Mouse (Mus musculus) gastrocnemius, postnatal 36 days (tissue): Measurements from ENCODE around the gene Shc2. TPM values are rescaled to one million over a fixed set of nuclear protein-coding genes. Genes with fewer than 3 reads are reported as not detected.
A peak's percentile ranks its signal among the peaks of the same experiment; 100 is the strongest.

Experiments
- DNase-seq, 2 experiments: peaks; one replicate each; pipeline ENCODE4 v3.0.0; 2022
- intact Hi-C: fragments of 180-260 bp; cut with DNase I; formaldehyde crosslinking; loops from one replicate; pipeline ENCODE4 v1.15.1; 2025
- long read RNA-seq, 2 experiments: library from polyadenylated mRNA; stranded (forward); transcript quantifications; one replicate each; pipeline ENCODE4 v2.0.0; 2021
- total RNA-seq, 2 experiments: library from RNA; stranded (reverse); gene quantifications; 2 replicates each; pipeline ENCODE4 v1.2.3; 2021

Shc2 gene
- total RNA-seq = 1 to 10 TPM; 2.3 to 2.5 TPM
- long read RNA-seq, experiment 1, partial matches to known transcripts = 1 of 4 reads
- long read RNA-seq, experiment 1, other reads (novel, unspliced or antisense) = 0 of 4 reads
- long read RNA-seq, experiment 2, partial matches to known transcripts = 0 of 1 reads
- long read RNA-seq, experiment 2, other reads (novel, unspliced or antisense) = 0 of 1 reads

DNA sequence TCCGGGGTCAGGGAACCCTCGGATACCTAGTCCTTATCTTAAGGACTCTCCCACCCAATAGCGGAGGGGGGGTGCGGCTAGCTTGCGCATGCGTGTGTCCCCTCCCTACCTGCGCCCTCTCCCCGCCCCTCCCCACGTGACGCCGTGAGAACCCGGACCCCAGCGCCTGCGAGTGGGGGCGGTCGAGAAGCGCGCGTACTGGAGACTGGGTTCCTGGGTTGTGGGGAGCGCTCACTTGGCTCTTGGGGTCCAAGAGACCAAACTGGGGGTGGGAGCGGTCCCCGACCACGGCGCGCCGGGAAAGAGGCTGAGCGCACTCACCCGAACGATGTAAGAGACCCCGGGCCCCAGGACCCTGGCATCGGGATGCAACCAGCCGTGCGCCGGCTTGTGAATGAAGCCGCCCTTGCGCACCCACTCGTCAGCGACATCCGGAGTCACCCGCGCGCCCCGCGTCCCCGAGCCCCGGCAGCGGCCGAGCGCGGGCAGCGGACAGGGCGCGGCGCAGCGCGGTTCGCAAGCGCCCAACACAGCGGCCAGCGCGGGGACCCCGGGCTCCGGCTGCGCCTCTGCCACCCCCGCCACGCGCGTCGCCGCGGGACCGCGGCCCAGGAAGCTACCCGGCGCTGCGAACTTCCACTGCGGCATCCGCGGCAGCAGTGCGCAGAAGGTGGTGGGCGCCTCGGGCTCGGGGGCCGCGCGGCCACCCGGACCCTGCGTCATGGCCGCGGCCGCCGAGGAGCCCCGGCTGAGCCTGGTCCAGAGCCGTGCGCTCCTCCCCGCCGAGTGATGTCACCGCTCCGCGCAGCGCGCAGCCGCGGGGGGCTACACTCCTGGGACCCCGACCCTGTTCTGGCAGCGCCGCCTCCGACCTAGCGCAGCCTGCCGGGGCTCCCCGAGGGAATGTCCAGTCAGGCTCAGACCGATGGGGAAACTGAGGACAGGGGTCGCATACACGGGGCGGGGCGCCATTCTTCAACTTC, at the start of gene Shc2:
Gene Shc2 (minus strand): TSS at position 791 of the 983 bp plus-strand sequence.
- DNase-seq = peak in 1 of 2 experiments; percentile 32
- intact Hi-C loops = no loop called here

DNA sequence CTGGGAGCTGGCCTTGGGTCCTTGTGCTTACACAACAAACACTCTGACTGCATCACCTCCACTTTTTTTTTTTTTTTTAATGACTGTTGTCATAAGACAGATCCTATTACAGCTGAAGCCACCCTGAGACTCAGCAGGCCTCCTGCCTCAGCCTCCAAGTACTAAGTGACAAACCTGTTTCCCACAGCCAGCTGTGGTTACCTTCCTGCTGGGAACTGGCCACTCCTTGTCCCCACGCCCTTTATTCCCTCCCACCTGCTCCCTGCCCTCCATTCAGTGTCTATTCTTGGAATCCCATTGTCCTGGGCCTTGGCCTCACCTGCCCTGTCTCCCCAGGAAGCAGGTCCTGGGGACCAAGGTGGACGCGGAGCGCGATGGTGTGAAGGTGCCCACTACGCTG, 49.8 kb upstream of the Shc2 start:
- intact Hi-C loops = no loop called here
- DNase-seq = no peak

DNA sequence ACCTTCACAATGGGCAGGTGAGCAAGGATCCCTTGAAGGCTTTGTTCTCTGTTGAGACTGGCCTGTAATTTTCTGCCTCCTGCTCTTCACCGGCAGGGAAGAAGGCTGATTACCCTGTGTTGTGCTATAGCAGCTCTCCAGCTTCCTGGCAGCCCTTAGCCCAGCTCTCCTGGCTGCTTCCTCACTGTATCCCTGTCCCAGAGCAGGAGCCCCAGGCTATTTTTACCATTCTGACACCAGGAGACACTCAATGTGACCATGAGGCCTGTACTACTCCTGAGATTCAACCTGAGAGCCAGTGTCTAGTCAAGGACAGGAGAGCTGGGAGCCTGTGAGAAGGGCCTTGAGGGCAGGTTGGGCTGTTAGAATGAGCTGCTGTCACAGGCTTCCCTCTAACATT, 49.0 kb upstream of the Shc2 start:
- no peak for DNase-seq

DNA sequence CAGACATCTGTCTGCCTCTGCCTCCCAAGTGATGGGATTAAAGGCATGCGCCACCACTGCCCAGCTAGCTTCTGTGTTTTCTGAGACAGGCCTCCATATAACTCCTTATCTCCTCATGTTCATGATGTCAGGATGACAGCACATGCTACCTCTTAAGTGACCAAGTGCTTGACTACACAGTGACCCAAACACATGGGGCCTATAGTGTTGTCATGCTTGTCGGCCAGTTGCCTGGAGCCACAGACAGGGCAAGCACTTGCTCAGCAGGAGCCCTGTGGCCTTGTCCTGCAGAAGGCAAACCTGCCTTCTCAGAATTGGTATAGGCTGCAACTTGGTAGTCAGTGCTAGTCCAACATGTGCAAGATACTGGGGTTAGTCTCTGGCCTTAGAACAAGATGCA, 48.5 kb upstream of the Shc2 start:
- intact Hi-C loops = no loop called here
- no peak for DNase-seq

More for the DNA sequence above, 49.0 kb upstream of the Shc2 start:
- intact Hi-C loops = no loop called here

DNA sequence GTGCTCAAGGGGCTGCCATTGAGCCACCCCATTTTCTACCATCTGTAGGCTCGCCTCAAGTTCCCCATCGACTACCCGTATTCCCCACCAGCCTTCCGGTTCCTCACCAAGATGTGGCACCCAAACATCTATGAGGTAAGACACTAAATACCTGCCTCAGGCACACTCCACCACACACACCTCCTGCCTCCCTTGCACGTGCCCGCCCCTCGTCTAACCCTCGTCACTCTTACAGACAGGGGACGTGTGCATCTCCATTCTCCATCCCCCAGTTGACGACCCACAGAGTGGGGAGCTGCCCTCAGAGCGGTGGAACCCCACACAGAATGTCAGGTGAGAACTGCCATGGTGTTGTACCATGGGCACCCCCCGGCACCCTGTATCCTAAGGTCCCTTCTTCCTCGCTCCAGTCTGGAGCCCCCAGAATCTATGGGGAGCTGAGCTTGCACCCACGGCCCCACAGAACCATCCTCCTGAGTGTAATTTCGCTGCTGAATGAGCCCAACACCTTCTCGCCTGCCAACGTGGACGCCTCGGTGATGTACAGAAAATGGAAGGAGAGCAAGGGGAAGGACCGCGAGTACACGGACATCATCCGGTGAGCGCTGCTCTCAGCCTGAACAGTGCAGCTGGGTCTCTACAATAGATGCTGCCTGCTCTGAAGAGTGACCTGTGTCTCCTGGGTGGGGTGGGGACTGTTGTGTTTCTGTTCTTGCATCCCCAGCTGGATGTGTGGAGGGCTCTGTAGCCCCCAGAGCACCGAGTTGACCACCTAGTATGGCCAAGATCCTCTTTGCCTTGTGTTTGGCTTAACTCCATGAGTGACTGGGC, 47.3 kb upstream of the Shc2 start:
- no peak for DNase-seq
- intact Hi-C loops = no loop called here

DNA sequence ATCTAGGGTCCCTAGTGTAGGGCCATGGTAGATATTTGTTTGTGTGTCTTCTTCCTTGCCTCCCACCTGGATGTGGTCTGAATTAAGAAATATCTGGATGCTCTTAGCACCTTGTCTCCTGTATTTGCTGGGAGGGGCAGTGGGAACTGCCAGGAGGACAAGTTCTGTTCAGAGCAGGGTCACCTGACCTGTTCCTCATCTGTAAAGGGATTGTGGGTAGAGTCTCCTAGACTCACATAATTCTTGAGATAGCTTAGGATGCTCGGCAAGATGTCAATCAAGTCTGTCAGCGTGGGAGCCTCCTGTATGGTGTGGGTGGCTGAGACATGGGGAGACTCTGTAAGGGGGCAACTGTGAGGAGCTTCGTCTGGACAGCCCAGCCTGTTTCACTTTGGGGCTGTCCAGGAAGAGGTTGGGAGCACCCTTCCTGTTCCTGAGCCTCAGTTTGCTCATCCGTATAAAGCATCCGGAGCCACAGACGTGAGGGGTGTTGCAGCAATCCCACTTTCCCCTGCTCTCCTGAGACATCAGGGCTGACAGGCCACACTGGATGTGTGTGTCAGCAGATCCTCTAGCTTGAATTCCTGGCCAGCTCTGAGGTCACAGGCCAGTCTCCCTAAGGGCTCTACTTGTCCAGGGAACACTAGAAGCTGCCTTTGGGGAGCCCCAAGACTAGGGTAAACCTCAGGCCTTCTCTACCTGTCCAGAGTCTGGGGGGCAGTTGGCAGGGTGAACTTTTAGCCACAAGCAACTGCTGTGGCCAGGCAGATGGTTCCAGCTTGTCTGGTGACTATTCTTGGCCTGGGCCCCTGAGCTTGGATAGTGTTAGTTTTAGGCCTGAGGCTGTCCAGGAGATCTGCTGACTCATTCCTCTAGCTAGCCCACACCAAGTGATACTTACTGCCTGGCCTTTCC, 46.3 kb upstream of the Shc2 start:
- peak; percentile 60 to 66 for DNase-seq
- intact Hi-C loops = no loop called here

DNA sequence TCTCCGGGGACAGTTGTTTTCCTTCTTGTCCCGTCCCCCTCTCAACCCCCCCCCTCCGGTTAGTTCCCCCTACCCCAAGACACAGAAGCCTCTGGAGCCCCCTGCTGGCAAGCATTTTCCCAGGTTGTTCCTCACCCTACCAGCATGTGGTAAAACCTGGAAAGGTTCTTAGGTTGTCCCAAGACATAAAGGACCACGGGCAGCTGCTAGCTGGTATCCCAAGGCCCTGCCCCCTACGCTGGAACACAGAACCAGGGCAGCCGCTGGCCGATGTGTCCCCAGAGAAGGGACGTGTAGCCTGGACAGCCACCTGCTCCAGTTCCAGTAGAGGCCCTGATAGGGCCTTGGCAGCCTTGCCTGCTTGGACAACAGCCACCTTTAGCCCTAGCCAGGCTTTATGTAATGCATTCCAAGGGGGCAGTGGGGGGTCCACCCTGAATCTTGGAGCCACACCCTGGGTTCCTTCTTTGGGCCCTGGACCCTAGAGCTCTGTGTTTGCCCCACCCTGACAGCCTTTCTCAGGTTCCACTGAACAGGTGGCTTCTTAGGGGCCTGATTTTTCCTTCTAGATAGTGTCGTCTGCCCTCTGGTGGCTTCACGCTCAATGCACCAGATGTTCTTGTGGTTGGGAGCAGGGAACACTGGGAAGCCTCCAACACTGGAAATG, 45.3 kb upstream of the Shc2 start:
- intact Hi-C loops = no loop called here
- peak; percentile 56 to 66 for DNase-seq

DNA sequence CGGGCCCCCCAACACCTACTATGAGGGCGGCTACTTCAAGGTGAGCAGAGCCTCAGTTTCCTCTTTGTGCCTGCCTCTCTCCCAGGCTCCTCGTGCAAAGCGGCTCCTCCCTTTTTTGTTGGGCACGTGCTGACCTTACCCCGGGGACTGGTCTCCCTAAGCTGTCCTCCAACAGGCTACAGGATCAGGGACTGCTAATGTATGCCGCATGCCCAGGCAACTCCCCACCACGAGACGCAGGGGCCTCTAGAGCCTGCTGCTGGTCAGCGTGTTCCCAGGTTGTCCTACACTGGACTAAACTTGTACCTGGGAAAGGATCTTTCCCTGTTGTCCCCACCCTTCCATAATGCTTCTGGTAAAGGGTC, 44.8 kb upstream of the Shc2 start:
- no peak for DNase-seq
- intact Hi-C loops = no loop called here

DNA sequence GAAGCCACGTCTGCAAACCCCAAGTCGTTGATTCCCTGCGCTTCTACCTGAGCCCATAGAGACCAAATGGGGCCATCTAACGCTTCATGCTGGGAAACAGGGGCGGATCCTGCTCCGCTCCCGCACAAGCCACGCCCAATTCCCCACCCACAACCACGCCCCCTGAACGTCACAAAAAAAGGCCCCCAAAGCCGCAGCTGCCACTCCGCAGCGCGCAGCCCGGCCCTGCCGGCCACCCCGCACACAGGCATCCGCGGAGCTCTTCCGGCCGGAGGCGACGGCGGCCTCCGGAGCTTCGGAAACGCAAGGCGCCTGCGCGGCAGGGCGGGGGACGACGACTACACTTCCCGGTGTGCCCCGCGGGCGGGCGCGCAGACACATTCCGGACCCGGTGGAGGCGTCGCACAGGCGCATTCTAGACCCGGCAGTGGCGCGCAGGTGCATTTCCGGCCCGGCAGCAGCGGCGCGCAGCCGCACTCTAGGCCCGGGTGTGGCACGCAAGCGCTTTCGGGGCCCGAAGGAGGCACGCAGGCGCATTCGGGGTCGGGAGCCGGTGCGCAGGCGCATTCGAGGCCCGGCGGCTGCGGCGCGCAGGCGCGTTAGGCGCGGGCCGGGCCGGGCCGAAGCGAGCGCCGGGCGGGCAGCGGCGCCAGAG, 44.0 kb upstream of the Shc2 start, which contains the start of gene Cdc34:
Gene Cdc34 (plus strand): TSS at position 605 of the 655 bp plus-strand sequence.
- peak; percentile 99 for DNase-seq
- intact Hi-C loops = no loop called here

DNA sequence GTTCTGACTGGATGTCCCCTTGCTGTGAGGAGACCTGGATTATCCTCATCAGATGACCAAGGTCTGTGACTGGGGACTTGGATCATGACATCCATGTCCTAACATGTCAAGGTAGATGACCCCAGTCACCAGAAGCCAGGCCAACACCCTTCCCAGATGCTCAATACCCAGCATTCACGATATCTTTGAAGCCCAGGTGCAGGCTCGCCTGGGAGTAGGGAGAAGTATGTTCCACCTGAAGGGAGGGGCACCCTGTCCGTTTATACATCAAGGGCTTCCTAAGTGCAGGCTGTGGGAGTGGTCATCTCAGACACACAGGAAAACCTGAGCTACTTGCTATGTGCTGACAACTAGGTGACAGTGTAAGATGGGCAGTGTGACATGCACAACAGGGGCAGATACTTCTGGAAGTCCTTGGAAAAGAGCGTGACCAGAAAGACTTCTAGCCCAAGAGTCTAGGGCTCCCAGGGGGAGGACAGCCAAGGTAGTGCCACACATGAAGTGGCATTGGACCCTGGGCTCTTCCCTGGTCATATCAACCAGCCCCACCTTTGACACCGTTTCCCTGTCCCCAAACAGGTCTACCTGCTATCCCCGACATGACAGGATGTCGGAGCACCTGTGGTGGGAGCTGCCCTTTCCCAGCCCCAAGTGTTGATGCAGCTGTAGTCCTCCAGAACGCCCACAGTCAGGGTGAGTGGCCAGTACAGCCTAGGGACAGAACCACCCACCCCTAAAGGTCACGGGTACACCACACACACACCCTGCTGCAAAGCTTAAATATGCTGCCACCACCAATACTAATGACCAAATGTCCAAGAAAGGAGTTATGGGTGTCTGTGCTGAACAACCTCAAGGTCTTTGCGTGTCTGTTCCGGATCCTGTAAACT, 43.1 kb upstream of the Shc2 start:
- no peak for DNase-seq
- intact Hi-C loops = no loop called here

DNA sequence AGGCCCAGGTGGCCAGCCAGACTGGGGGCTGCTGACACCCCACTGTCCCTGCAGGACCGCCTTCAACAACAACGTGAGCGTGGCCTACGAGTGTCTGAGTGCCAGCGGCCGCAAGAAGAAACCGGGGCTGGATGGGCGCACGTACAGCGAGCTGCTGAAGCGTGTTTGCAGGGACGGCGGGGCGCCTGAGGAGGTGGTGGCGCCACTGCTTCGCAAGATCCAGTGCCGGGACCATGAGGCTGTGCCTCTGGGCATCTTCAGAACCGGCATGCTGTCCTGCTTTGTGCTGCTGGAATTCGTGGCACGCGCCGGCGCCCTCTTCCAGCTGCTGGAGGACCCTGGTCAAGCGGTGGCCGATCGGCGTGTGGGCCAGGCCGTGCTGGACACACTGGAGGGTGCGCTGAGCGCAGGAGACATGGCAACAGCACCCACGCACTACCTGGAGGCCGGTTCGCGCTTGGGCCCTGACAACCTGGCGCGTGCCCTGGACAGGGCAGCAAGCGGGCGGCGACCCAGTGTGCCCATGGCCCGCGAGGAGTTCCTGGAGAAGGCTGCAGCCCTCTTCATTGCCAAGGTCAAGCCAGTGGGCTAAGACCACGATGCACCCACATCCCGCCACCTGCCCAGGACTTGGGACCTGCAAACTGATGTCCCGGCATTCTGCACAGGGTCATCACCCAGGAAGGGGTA, 37.8 kb upstream of the Shc2 start:
- intact Hi-C loops = no loop called here
- DNase-seq = no peak

DNA sequence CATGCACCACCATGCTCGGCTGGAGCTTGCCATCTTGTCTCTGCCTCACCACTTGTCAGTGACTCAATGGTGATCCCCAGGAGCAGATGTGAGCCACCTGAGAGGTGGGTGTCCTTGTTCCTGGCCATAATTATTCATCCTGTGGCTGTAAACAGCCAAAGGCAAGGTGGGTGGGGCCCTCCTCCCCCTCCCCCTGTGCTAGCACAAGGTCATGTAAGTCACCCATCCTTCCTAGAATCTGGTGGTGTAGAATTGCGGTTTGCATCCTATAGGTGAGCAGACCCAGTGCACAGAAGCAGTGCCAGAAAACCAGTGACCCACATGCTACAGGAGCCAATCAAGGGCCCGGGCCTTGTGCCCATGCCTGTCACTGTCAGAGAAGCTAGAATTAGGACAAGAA, 35.3 kb upstream of the Shc2 start:
- intact Hi-C loops = no loop called here
- no peak for DNase-seq

DNA sequence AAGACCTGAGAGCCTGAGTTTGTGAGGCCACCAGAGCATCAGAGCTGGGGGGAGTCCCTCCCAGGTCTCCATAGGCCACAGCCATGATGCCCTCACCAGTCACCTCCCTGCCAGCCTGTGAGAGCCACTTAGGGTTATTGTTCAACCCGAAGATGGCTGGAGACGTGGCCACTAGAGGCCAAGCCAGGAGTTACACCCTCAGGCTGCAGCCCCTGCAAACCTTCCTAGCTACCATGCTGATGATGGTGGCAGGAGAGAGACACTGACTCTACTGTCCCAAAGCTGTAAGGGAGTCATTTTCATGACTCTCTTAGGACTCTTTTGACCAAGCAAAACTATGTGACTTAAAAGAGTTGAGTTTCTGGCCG, 34.4 kb upstream of the Shc2 start:
- DNase-seq = no peak
- intact Hi-C loops = no loop called here

DNA sequence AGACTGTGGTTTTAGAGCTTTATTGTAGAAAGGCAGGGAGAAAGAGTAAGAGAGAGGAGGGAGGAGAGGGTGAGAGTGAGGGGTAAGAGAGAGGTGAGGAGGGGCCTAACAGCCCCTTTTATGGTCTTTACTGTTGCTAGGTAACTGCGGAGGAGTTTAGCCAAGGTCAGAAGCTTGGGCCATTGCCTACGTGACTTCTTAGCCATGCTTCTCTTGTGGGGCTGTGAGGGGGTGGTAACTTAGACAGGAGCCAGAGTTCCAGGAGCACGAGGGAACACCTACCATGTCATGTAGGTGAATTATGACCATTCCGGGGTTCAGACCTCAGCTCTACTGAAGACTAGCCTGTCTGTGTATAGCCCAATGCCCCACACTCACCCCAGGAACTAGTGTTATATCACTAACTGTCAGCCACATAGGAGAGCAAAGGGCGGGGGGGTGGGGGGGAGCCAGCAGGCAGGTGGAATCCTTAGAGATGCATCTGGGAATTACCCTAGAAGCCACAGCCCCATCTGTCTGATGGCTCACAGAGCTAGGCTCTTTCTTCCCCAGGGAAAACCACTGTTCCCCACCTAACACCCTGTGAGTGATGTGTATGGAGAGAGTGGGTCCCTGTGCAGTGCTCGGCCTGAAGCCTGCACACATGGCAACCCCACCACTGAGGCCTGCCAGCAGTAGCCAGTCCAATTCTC, 33.8 kb upstream of the Shc2 start:
- intact Hi-C loops = no loop called here
- no peak for DNase-seq

DNA sequence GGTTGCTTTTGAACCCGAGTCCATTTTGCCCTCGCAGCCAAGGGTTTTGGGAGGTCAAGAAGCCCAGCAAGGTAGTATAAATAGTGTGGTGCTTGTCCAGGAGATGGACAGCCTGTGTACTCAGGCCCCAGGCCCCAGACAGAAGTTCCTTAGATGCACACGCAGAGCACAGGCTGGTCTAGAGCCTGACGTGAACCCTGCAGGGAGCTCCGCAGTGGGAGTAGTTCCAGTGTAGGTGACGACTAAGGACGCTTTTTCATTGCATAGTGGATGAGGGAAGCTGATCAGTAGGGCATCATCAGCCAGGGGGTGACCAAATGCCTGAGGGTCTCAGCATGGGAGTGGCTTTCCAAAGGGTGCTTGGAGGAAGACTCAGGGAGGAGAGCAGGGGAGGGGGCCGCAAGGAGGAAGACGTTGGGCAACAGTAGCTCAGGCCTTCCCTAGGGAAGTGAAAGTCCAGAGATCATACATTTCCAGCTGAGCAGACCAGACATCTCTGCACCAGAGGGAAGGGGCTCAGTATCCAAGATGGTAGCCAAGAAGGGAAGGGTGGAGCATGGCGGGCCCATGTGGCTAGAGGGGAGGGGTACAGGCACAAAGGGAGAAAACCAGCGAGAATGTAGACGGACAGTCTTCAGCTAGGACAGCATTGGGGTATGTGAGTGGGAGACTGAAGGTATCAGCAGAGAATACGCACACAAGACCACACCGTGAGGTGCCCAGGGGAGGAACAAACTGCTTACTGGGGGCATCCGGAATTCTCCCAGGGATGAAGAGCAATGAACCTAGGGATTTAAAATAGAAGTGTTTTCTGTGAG, 32.6 kb upstream of the Shc2 start:
- no peak for DNase-seq
- intact Hi-C loops = no loop called here

DNA sequence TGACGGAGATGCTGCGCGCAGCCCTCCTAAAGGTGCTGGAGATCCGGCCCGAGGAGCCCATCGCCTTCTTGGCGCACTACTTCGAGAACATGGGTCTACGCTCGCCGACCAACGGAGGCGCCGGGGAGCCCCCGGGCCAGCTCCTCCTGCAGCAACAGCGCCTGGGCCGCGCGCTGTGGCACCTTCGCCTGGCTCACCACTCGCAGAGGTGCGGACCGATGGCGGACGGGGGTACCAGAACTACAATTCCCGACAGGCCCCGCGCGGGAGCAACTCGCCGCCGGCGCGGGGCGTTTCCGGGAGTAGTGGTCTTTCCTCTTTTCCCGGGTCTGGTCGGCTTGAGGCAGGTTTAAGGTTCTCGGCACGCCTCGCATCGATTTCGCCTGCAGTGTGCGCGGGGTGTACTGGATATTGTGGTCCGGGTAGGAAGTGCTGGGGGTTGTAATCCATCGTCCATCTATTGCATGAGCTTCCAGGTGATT, 31.9 kb upstream of the Shc2 start:
- intact Hi-C loops = no loop called here
- peak; percentile 55 to 70 for DNase-seq
